Mouse (Mus musculus) heart, embryonic 12.5 days (tissue): ENCODE results near the gene Lamtor3. TPM values are rescaled to one million over a fixed set of nuclear protein-coding genes. Genes with fewer than 3 reads are reported as not detected.

Source experiments
- ATAC-seq: fragments of 200-750 bp; cut with Nextera tagmentation; 2 replicates; pipeline ENCODE4 v1.8.0; 2017; ENCODE audit warnings: moderate TSS enrichment, moderate library complexity; ENCODE audit not compliant: insufficient number of reproducible peaks, low FRiP score
- H3K27ac ChIP-seq: fragments of 300-500 bp; sonication (generic); 2 replicates; pipeline ENCODE4 v1.5.1; 2016; ENCODE audit warnings: mild to moderate bottlenecking, moderate library complexity; ENCODE audit not compliant: poor library complexity, severe bottlenecking
- H3K27me3 ChIP-seq: fragments of 300-500 bp; sonication (generic); replicated peaks from 2 replicates; pipeline ENCODE4 v1.6.1; 2016; ENCODE audit warnings: mild to moderate bottlenecking, moderate library complexity
- H3K36me3 ChIP-seq: fragments of 300-500 bp; sonication (generic); 2 replicates; pipeline ENCODE4 v1.6.1; 2016; ENCODE audit warnings: mild to moderate bottlenecking, moderate library complexity
- H3K4me1 ChIP-seq: fragments of 300-500 bp; sonication (generic); replicated peaks from 2 replicates; pipeline ENCODE4 v1.6.1; 2016; ENCODE audit warnings: mild to moderate bottlenecking
- H3K4me2 ChIP-seq: fragments of 300-500 bp; sonication (generic); 2 replicates; pipeline ENCODE4 v1.6.1; 2016; ENCODE audit warnings: mild to moderate bottlenecking, moderate library complexity
- H3K4me3 ChIP-seq: fragments of 300-500 bp; sonication (generic); 2 replicates; pipeline ENCODE4 v1.5.1; 2016; ENCODE audit warnings: mild to moderate bottlenecking
- H3K9ac ChIP-seq: fragments of 300-500 bp; sonication (generic); 2 replicates; pipeline ENCODE4 v1.6.1; 2016; ENCODE audit warnings: mild to moderate bottlenecking, moderate library complexity
- H3K9me3 ChIP-seq: fragments of 300-500 bp; sonication (generic); replicated peaks from 2 replicates; pipeline ENCODE4 v1.6.1; 2016; ENCODE audit warnings: mild to moderate bottlenecking, moderate library complexity
- WGBS: fragments of 180-500 bp; shearing (Covaris S2); methylation state at CpG from one replicate; pipeline ENCODE4 v1.1.7; 2016; 5-methylcytosine and 5-hydroxymethylcytosine counted together
- polyA plus RNA-seq: library from polyadenylated mRNA; unstranded; fragments of >200 nt; fragmentation: Nextera tagmentation; extraction: Ambion mirVana; gene quantifications from 2 replicates; pipeline ENCODE4 v1.2.1, GENCODE M21; 2016

Gene Lamtor3
- polyA plus RNA-seq = 86.3 and 92.0 TPM in 2 replicates

DNA sequence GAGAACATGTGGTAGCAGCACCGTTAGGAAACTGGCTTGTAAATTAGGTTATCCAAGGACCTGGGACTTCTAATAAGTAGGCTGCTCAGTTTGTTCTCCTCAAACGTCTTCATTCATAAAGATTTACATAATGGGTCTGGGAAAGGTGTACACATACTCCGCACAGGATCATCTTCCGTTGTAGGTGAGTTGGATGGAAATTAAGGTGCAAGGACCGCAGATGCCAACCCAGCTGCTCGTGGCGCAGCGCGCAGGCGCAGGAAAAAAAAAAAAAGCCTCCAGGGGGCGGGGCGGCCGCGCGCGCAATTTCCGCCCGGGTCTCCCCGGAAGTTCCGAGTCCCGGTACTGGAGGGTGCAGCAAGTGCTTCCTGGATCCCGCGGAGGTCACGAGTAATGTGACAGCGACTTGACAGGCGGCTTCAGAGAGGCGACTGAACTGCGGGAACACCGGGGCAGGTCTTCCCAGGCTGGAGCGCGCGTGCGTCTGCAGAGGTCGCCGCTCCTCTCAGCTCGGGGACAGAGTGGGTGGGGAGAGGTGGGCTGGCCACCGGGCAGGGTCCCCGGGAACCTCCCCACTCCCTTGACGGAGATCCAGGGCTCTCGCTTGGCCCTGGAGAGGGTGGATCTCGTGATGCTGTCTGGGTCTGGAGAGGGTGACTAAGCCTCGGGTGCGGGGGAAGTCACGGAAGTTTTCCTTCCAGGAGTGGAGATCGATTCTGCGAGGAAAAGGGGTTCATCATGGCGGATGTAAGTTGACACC is at the start of gene Lamtor3:
TSS of gene Lamtor3 (plus strand) at position 335 of the 760 bp plus-strand sequence.
- H3K27me3 ChIP-seq = no peaks in the 10 kb centered on the region
- peaks cover 18% of the 10 kb centered on the region for H3K36me3 ChIP-seq
- H3K4me2 ChIP-seq = peak within 1 kb of the TSS; percentile 86
- H3K9me3 ChIP-seq = no peaks in the 10 kb centered on the region
- H3K9ac ChIP-seq = peak within 1 kb of the TSS; percentile 88
- WGBS = under 1% methylated on average over 46 of the region's 47 CpGs
- H3K27ac ChIP-seq = peak within 1 kb of the TSS; percentile 86
- H3K4me1 ChIP-seq = peaks cover 17% of the 10 kb centered on the region
- peak; percentile 93 for ATAC-seq
- H3K4me3 ChIP-seq = peak within 1 kb of the TSS; percentile 77

GRCm38 (mm10) chr3:137869395-137869794 is 48.9 kb upstream of the Lamtor3 start:
- H3K9ac ChIP-seq = no peak overlapping the region
- peaks cover 6% of the 10 kb centered on the region; the same call in 1 of the 2 replicates for H3K36me3 ChIP-seq
- H3K9me3 ChIP-seq = no peaks in the 10 kb centered on the region
- H3K4me2 ChIP-seq = no peak overlapping the region
- no peaks in the 10 kb centered on the region for H3K27me3 ChIP-seq
- WGBS = 94% methylated on average over 9 of the region's 9 CpGs
- no peak for ATAC-seq
- peaks cover 10% of the 10 kb centered on the region for H3K4me1 ChIP-seq
- no peak overlapping the region for H3K27ac ChIP-seq
- H3K4me3 ChIP-seq = no peak overlapping the region

- peaks cover 12% of the 10 kb centered on the region for H3K36me3 ChIP-seq
- ATAC-seq = no peak
- WGBS = 83% methylated on average over 3 of the region's 3 CpGs
- H3K4me2 ChIP-seq = no peak overlapping the region
- H3K9me3 ChIP-seq = peaks cover 3% of the 10 kb centered on the region; the same call in 1 of the 2 replicates
- no peak overlapping the region for H3K9ac ChIP-seq
- no peak overlapping the region for H3K4me3 ChIP-seq
- H3K27me3 ChIP-seq = no peaks in the 10 kb centered on the region
- 0 out of 2 replicates have a peak, but pooled peaks cover 3% of the 10 kb centered on the region for H3K4me1 ChIP-seq
- H3K27ac ChIP-seq = no peak overlapping the region
Observed at GRCm38 (mm10) chr3:137879313-137879712, 39.0 kb upstream of the Lamtor3 start.

DNA sequence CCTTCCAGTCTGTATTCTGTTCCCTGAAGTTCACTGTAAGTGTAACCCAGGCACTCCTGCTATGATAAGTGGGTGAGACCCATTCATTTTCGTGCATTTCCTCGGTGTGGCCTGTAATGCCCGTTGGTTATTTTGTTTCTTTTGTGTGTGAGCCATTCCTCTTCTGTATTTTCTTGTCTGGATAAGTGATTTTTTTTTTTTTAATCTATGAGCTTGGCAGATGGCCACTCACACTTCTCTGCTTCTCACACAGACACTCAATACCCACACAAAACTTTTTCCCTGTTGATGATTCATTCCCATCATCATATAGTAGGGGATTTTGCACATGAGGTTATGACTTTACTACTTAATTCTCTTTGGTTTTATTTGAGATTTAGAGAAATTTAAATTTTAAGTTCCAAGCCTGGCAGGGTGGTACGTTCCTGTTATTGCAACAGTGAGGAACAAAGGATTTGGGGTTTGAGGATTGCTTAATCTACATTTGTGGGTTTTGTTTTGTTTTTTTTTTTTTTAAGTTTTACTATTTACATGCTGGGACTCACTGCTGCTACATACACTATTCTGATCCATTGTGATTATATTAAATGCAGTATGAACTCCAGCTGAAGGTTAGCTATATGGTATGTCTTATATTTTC is 38.1 kb upstream of the Lamtor3 start:
- WGBS = 80% methylated on average over 4 of the region's 4 CpGs
- Histone ChIP-seq H3K4me3 (no peak overlapping the region), H3K36me3 (peaks cover 12% of the 10 kb centered on the region), H3K9ac (no peak overlapping the region; the same call in 1 of the 2 replicates), H3K9me3 (peaks cover 3% of the 10 kb centered on the region; the same call in 1 of the 2 replicates), H3K4me1 (0 out of 2 replicates have a peak, but pooled peaks cover 3% of the 10 kb centered on the region), H3K27me3 (no peaks in the 10 kb centered on the region), H3K27ac (no peak overlapping the region), H3K4me2 (no peak overlapping the region)
- ATAC-seq = no peak

- no peak for ATAC-seq
- no peak overlapping the region for H3K27ac ChIP-seq
- 0 out of 2 replicates have a peak, but pooled peaks cover 3% of the 10 kb centered on the region for H3K4me1 ChIP-seq
- no peak overlapping the region for H3K4me3 ChIP-seq
- no peak overlapping the region for H3K9ac ChIP-seq
- H3K4me2 ChIP-seq = no peak overlapping the region
- WGBS = 93% methylated on average over 5 of the region's 5 CpGs
- no peaks in the 10 kb centered on the region for H3K27me3 ChIP-seq
- H3K9me3 ChIP-seq = peaks cover 3% of the 10 kb centered on the region; the same call in 1 of the 2 replicates
- peaks cover 12% of the 10 kb centered on the region for H3K36me3 ChIP-seq
Observed at GRCm38 (mm10) chr3:137881093-137881492, 37.2 kb upstream of the Lamtor3 start.

- Histone ChIP-seq H3K36me3 (peaks cover 43% of the 10 kb centered on the region), H3K9ac (no peak overlapping the region), H3K27ac (no peak overlapping the region), H3K4me1 (no peaks in the 10 kb centered on the region), H3K4me3 (no peak overlapping the region), H3K4me2 (no peak overlapping the region), H3K27me3 (no peaks in the 10 kb centered on the region), H3K9me3 (no peaks in the 10 kb centered on the region)
- 79% methylated on average over 7 of the region's 7 CpGs for WGBS
- ATAC-seq = no peak
Observed at GRCm38 (mm10) chr3:137887961-137888360, 30.3 kb upstream of the Lamtor3 start.

DNA sequence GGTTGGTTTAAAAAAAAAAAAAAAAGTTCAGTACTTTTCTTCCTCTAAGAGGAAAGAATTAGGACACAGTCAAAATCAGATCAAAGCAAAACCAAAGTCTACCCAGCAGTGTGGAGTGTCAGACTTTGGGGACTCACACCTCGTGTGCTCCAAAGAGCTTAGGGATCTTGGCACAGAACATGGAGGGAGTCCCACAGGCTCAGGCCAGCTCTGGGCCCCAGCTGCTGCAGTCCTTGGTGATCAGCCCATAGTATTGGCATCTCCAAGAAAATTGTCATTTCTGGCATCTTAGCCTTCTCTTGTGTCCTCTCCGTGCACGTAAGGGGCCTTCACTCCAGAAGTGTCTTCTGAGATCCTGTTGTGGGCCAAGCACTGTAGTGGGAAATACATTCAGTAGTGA is 27.2 kb upstream of the Lamtor3 start:
- no peak overlapping the region for H3K4me3 ChIP-seq
- no peaks in the 10 kb centered on the region for H3K27me3 ChIP-seq
- H3K9ac ChIP-seq = no peak overlapping the region
- H3K9me3 ChIP-seq = no peaks in the 10 kb centered on the region
- no peak for ATAC-seq
- no peak overlapping the region for H3K27ac ChIP-seq
- WGBS = 63% methylated on average over 3 of the region's 3 CpGs
- H3K4me1 ChIP-seq = no peaks in the 10 kb centered on the region
- H3K36me3 ChIP-seq = peaks cover 67% of the 10 kb centered on the region
- H3K4me2 ChIP-seq = no peak overlapping the region

GRCm38 (mm10) chr3:137892118-137892517 is 26.2 kb upstream of the Lamtor3 start:
- H3K4me3 ChIP-seq = no peak overlapping the region
- ATAC-seq = no peak
- no peak overlapping the region for H3K9ac ChIP-seq
- H3K36me3 ChIP-seq = peaks cover 65% of the 10 kb centered on the region
- H3K4me2 ChIP-seq = no peak overlapping the region
- H3K9me3 ChIP-seq = no peaks in the 10 kb centered on the region
- H3K4me1 ChIP-seq = no peaks in the 10 kb centered on the region
- no peaks in the 10 kb centered on the region for H3K27me3 ChIP-seq
- 88% methylated on average over 4 of the region's 4 CpGs for WGBS
- H3K27ac ChIP-seq = no peak overlapping the region

DNA sequence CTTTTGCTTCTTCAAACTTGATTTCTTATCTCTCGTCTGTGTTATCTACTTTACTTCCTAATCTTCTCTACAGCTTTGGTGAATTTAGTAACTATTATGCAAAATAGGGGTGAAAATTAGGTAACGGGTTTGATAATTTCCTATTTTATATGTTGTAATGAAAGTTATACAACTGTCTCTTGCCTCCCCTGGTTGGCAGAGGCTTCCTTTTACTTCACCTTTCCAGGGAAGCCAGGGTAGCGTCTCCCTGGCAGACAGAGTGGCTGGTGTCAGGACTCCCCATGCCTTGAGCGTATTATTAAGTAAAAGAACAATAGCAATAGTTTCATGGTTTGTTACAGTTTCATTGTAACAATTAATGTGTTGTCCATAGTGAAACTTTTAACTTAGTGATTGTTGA is 24.5 kb upstream of the Lamtor3 start:
- H3K27me3 ChIP-seq = no peaks in the 10 kb centered on the region
- no peaks in the 10 kb centered on the region for H3K4me1 ChIP-seq
- no peak overlapping the region for H3K9ac ChIP-seq
- no peak overlapping the region for H3K4me3 ChIP-seq
- peaks cover 65% of the 10 kb centered on the region for H3K36me3 ChIP-seq
- 85% methylated on average over 4 of the region's 4 CpGs for WGBS
- H3K9me3 ChIP-seq = no peaks in the 10 kb centered on the region
- no peak for ATAC-seq
- H3K27ac ChIP-seq = no peak overlapping the region
- no peak overlapping the region for H3K4me2 ChIP-seq

GRCm38 (mm10) chr3:137895196-137895595 is 23.1 kb upstream of the Lamtor3 start:
- Histone ChIP-seq H3K36me3 (peaks cover 57% of the 10 kb centered on the region), H3K4me3 (no peak overlapping the region), H3K9me3 (no peaks in the 10 kb centered on the region), H3K27ac (no peak overlapping the region), H3K27me3 (no peaks in the 10 kb centered on the region), H3K4me2 (no peak overlapping the region), H3K9ac (no peak overlapping the region), H3K4me1 (no peaks in the 10 kb centered on the region)
- WGBS = 86% methylated on average over 3 of the region's 3 CpGs
- ATAC-seq = no peak

GRCm38 (mm10) chr3:137896386-137896785 is 21.9 kb upstream of the Lamtor3 start:
- Histone ChIP-seq H3K9me3 (no peaks in the 10 kb centered on the region), H3K36me3 (peaks cover 65% of the 10 kb centered on the region), H3K4me3 (no peak overlapping the region), H3K4me2 (no peak overlapping the region), H3K9ac (no peak overlapping the region), H3K27ac (no peak overlapping the region), H3K4me1 (no peaks in the 10 kb centered on the region), H3K27me3 (no peaks in the 10 kb centered on the region)
- 87% methylated on average over 4 of the region's 4 CpGs for WGBS
- ATAC-seq = no peak
